Mouse (Mus musculus) telencephalon, adult 2 months (tissue): ENCODE measurements at regions not wholly inside any gene's neighbourhood (a gene's known extent, or its start where the extent isn't known, plus 50 kb on each side); places are given as distances from the start of the nearest gene placed in this dataset.

Experiments used
- DNase-seq: peaks from one replicate; pipeline ENCODE4 v3.0.0-alpha.2; 2011; ENCODE audit warnings: low read depth, low spot score

- peak; percentile 18 for DNase-seq
Measured at GRCm38 (mm10) chr11:39794183-39794652, 900.8 kb downstream of the Mat2b start.

DNA sequence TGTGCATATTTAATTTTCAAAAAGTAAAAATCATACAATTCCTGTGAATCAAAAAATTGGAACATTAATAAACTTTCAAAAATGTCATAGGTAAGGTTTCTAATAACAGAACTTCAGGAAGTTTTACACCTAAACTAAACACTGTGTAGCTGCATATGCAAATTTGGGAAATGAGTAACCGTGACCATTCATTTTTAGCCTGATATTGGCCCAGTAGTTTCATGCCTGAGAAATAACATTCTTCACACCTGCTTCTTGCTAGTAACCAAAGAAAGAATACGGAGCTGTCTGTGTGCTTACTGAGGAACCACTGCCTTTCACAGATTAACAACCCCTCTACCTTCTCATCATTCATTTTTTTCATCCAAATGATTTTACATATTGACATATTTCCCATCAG, 902.9 kb downstream of the Mat2b start:
- no peak for DNase-seq
